Mouse (Mus musculus) right cerebral cortex, adult 18-20 months (tissue): ENCODE measurements around the gene Gramd4.
"Not testable (repeated sequence)": the region's sequence is repeated elsewhere in the genome, so short reads cannot be mapped to it uniquely, and the experiment has no call there.

Experiments
- DNase-seq: peaks from one replicate; pipeline ENCODE4 v3.0.0; 2022; ENCODE audit warnings: mixed read lengths

Gene Gramd4

GRCm38 (mm10) chr15:86167787-86168504, 110.5 kb downstream of the Gramd4 start:
- no peak for DNase-seq

GRCm38 (mm10) chr15:86168505-86168867, 111.0 kb downstream of the Gramd4 start:
- peak; percentile 73 for DNase-seq

DNA sequence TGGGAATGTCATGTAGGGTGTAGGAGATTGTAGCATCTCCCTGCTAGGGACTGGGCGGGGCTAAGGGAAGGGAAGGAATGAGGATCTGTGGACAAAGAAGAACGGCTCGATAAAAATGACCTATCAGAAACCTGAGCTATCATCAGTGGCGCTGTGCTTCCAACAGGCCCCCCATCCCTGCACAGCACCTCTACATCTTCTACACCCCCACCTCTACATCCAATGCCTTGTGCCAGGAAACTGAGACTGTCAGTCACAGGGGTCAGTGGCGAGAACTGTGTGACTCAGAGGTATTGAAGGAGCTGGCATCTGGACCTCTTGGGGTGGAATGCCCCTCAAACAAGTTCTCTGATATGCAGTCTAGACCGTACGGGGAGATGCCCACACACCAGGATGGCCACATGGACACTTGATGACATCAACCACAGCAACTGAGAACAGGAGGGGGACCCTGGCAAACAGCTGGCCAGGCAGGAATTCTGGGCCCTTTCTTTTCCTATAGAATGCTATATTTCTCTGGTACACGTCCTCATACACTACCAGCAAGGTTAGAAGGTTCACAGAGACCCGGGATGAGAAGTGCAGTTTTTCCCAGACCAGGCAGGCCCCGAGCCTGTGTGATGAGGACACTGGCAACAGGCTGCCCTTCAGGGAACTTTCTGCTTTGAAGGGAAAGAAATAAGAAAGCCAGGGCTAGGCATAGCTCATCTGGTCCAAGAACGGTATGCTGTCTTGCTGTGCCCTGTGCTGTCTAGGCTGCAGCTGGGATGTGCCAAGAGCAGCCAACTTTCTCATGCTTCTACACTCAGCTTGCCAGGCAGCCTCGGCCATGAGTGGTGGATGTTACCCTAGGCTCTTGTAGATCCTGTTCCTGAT, 111.7 kb downstream of the Gramd4 start:
- no peak for DNase-seq

DNA sequence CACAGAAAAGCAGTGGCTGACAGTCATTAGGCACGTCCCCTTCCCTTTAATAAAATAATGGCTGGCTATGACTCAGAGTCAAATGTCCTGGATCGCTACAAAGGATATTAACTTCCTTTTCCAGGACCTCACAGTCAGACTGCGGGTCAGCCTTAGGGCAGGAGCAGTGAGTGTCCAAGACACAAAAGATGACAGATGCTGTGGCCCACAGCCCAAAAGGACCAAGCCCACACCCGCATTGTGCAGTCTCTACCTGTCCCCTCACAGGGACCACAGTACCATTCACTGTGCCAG, 112.3 kb downstream of the Gramd4 start:
- DNase-seq = no peak

- no peak for DNase-seq
These were observed 113.8 kb downstream of the Gramd4 start for GRCm38 (mm10) chr15:86171316-86171715.

DNA sequence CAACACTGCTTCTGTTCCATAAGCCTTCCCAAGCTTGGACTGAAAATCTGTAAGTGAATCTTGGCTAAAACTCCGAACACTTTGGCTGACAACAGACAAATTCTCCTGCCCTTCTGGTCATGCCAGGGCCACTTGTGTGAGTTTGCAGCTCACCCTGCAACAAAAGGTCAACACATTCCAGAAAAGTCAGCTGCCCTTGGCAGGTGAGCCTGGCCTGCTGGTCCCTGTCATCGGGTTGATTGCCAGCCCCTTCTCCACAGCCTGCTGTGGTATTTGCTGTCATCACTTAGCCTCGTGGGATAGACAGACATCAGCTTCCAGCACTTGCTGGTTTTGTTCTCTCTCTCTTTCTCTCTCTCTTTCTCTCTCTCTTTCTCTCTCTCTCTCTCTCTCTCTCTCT, 114.6 kb downstream of the Gramd4 start:
- no peak for DNase-seq

GRCm38 (mm10) chr15:86172526-86172925, 115.0 kb downstream of the Gramd4 start:
- no peak for DNase-seq

DNA sequence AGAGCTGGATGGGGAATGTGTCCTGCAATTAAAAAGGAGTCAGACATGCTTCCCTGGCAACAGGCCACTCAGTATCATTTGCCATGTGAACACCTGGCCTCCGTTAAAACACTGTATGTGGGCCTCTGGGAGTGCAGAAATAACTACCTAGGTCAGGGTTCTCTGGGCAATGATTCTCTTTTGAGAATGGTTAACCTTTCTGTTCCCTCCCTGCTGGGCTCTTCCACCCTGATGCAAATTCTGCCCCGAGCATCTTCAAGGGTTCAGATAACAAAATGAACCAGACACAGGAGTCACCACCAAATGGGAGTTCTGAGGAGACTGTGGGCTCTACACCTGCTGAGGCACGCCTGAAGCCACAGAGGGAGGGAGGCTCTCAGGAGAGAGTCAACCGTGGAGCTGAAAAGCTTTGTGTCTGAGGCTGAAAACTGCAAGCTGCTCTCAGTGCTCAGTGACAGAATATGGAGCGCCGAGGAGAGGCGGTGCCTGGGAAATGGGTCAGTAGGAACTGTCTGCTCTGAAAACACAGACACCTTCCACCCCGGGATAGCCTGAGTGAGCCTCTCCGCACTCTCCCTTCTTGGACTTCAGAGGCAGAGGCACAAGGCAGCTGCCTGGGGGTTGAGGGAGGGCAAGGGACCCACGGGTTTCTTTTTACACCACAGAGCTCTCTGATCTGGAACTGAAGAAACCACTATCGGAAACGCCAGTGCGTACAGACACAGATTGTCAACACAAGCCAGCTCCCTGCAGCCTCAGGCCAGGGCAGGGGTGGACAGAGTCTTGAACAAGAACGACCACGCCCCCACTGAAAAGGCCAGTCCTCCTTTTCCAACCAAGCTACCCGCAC, 115.9 kb downstream of the Gramd4 start:
- DNase-seq = no peak

DNA sequence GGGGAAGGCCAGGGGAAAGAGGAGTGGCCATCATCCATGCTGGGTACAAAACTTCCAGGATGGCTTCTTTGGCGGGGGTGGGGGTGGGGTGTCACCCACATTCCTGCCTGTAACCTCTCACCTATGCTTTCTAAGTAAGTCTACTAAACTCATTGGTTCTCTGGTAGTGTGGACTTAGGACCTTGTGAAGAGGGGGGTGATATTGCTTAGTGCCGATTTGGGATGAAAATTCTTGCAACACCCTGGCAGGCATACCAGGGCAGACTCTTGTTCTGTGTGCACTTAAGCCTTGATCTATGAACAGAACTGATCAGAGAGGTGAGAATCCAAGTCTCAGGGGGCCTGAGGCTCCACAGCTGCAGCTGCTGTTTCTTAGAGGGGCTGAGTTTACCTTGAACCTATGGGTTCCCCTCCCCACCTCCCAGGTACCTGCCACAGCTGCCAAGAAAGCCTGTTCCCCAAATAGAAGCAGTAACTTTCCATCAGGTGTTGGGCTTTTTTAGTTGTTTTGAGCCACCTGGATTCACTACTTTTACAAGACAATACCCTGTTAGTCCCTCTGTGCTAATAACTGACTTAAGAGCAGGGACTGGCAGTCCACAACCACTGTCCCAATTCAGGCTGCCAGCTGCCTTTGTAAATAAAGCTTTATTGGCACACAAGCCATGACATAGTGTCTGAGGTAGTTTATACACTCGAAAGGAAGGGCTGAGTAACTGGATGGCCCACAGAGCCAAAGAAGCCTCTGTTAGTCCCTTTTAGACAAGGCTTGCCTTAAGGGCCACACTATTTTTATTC, 118.0 kb downstream of the Gramd4 start:
- DNase-seq = no peak

DNA sequence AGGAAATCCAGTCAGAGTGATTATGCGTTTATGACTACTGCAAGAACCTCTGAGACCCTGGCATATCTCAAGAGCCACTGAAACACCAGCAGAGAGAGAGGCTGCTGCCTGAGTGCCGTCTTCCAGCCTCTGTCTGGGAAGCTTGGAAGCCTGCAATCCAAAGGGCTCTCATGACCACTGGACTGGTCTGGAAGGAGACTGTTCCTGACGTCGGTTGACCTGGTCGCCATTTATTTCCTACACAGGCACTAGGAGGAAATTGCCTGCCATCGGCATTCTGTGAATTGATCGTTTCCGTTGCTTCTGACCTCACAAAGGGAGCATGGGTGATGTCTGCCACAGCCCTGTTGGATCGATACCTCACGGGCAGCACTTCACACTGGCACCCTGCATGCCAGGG, 118.7 kb downstream of the Gramd4 start:
- no peak for DNase-seq

DNA sequence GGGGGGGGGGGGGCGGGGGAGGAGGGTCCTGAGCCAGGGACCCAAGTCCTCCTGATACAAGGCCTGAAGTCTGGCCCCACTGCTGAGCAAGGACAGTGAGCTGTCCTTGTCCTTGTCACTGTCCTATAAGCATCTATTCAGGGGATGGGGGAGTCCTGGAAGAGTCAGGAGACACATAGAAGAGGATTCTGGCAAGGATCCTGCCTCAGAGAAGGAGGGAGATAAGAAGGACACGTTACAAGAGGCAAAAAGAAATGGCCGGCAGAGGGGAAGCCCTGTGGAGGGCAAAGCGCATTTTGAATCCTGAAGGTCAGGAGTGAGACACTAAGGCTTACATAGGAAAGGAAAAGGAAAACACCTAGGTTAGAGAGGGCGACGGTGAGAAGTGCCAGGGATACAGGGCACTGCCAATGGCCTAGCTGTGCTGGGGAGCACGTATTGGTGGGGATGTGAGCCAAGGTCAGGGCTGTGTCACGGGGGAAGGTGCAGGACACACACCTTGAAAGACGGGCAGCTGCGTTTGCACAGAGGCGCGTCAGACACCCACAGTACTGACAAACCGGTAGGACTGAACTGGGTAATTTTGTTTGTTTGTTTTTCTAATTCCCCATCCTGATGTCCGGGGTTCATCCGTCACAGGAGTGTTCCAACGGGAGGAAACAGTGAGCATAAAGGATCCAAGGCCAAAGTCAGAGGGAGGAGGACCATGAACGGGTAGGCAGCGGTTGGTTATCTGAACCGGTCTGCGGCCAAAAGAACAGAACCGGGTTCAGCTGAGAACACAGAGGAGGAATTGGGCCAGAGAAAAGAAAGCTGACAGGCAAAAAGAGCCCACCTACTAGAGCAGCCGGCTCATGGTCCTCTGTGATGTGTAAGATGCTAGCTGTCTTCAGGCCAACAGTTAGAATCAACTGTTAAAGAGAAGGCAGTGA, 119.5 kb downstream of the Gramd4 start:
- DNase-seq = no peak

DNA sequence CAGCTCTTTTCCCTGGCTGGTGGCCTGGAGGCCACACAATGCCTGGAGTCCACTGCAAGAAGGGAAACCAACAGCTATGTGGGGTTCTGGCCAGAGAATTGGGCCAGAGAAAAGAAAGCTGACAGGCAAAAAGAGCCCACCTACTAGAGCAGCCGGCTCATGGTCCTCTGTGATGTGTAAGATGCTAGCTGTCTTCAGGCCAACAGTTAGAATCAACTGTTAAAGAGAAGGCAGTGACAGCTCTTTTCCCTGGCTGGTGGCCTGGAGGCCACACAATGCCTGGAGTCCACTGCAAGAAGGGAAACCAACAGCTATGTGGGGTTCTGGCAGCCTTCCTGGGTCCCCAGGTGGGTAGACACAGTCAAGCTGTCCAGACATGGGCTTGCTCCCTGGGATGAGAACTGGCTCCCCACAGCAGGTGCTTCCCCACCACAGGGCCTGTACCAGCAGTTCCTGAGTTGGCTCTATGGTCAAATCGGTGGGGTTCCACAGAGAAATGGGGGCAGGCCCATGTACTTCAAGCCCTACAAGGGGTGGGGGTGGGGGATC, 120.3 kb downstream of the Gramd4 start:
- not testable (repeated sequence) for DNase-seq

DNA sequence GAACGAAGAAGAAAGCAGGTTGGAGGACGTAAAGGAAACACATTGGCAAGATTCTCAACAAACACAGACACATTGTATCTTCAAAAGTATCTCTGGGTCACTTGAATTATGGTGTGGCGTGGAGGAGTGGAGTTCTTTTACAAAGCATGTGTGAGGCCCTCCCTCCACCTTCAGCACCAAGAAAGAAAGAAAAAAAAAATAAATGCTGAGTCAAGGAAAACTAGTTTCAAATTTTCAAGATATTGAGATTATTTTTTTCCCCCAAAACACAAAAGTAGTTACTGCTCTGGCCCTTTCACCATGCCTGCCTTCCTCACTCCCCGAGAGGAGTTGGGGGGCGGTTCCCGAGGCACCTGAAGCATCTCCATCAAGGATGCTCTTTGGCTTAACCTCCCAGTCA, 121.1 kb downstream of the Gramd4 start:
- no peak for DNase-seq

GRCm38 (mm10) chr15:86180427-86180826, 122.9 kb downstream of the Gramd4 start:
- no peak for DNase-seq

DNA sequence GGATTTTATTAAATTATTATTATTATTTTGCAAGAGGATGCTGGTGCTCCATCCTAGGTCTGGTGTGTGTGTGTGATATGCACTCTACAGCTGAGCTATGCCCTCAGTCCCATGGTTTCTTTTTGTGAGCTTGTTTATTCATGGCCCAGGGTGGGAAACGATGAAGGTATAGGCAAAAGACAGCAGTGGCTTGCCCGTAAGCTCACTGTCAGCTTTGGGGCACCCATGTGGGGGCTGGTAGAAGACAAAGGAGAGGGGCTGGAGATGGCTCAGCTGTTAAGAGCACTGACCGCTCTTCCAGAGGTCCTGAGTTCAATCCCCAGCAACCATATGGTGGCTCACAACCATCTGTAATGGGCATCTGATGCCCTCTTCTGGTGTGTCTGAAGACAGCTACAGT, 123.8 kb downstream of the Gramd4 start:
- DNase-seq = not testable (repeated sequence)

DNA sequence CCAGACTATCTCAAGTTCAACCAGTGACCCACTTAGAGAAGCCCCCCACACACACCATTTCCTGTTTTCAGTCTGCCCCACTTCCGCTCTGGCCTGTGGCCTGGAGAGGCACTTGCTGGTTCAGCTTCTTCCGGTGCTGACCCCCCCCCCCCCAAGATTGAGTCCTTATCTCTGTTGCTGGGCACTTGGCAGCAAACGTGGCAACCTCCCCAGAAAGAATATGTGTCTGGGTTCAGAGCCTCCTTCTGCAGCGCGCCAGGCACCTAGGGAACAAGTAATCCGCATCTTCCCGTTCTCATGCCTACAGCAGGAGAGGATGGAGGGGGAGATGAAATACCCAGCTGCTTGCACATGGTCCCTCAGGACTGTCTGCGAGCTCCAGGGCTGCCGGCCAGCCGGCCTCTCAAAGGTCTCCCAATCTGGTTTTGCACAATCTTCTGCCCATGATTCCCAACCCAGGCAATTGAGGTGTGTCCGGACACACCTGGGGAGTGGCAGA, 124.5 kb downstream of the Gramd4 start:
- no peak for DNase-seq

GRCm38 (mm10) chr15:86182646-86183045, 125.2 kb downstream of the Gramd4 start:
- DNase-seq = peak; percentile 59

GRCm38 (mm10) chr15:86183484-86183883, 126.0 kb downstream of the Gramd4 start:
- no peak for DNase-seq

DNA sequence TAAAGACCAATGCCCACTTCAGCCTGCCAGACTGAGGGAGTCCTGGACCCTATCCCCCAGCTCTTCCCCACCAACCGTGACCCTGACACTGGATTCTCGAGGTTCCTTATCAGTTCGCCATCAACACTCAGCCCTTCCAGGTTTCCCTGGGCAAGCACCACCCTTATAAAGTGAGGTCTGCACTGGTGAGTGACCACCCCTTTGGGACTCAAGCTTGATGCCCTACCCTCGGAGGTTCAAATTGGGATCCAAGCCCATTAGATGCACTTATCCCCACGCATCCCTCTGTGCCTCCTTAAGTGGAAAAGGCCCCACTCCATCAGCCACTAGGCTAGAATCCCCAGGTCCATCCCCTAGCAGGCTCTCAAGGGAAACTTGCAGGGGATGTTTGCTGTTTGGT, 126.6 kb downstream of the Gramd4 start:
- DNase-seq = no peak

- peak; percentile 40 for DNase-seq
These were observed 127.6 kb downstream of the Gramd4 start for GRCm38 (mm10) chr15:86184851-86185688.
